Mouse (Mus musculus) MEL (cell line): ENCODE results near the gene Plxna4.

Experiments used
- CTCF ChIP-seq, 3 experiments: IDR thresholded peaks in 2 of 3; conservative IDR thresholded peaks in 1 of 3; 2 replicates each; pipeline ENCODE4 v1.5.1; 2011 to 2012; ENCODE audit warnings: low read length in 3 of 3, low read depth in 2 of 3, mild to moderate bottlenecking in 2 of 3, improper control_type of control experiment in 1 of 3, inconsistent platforms in 1 of 3, mixed read lengths in 1 of 3, moderate library complexity in 1 of 3; ENCODE audit not compliant: control insufficient read depth in 1 of 3, insufficient read depth in 1 of 3, poor library complexity in 1 of 3, severe bottlenecking in 1 of 3
- GATA1 ChIP-seq: IDR thresholded peaks from 2 replicates; pipeline ENCODE4 v1.6.1; 2011; ENCODE audit warnings: low read depth, low read length, improper control_type of control experiment
- MAX ChIP-seq: IDR thresholded peaks from 2 replicates; pipeline ENCODE4 v1.6.1; 2011; ENCODE audit warnings: low read length, improper control_type of control experiment
- MXI1 ChIP-seq: IDR thresholded peaks from 2 replicates; pipeline ENCODE4 v1.6.1; 2011; ENCODE audit warnings: mild to moderate bottlenecking, low read depth, low read length, improper control_type of control experiment
- NRF1 ChIP-seq: IDR thresholded peaks from 2 replicates; pipeline ENCODE4 v1.6.1; 2014; ENCODE audit warnings: low read depth, mild to moderate bottlenecking, inconsistent platforms, low read length, improper control_type of control experiment, moderate library complexity; ENCODE audit not compliant: poor library complexity, insufficient read depth, severe bottlenecking
- SMC3 ChIP-seq: IDR thresholded peaks from 2 replicates; pipeline ENCODE4 v1.6.1; 2011; ENCODE audit warnings: low read depth, low read length, improper control_type of control experiment

DNA sequence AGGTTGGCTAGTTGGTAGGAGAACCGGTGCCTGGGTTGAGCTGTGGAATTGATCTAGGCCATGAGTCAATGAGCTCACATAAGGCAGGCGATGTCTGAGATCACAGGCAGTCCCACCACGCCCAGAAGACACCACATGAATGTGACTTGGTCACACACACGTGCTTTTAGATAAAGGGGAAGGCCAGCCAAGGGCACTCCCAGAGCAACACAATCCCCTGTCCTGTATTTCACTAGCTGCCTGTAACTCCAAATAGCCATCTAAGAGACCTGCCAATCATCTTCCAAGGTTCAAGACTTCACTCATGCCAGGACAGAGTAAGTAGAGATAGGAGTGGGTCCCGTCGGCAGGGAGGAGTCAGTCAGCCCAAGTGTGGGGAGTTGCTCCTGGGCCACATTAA is 245.7 kb downstream of the Plxna4 start:
- TF ChIP-seq SMC3 (no peak), MXI1 (no peak), NRF1 (no peak), MAX (no peak), CTCF (IDR thresholded peaks at IDR 0.05 in 2 of 3, conservative IDR thresholded peaks at IDR 0.05 in 1 of 3; ENCODE audit: control insufficient read depth in 1 of 3, insufficient read depth in 1 of 3, low read depth in 2 of 3, low read length in 3 of 3, poor library complexity in 1 of 3, severe bottlenecking in 1 of 3) (no peak), GATA1 (no peak)
